Mouse (Mus musculus): ENCODE measurements around the gene Agbl4. TPM values are rescaled to one million over a fixed set of nuclear protein-coding genes. Genes with fewer than 3 reads are reported as not detected.

Gene Agbl4
- total and polyA plus RNA-seq, 3 experiments = not detected

GRCm38 (mm10) chr4:111669369-111669768 is 1271.9 kb downstream of the Agbl4 start (continued):
- TF ChIP-seq CTCF (IDR thresholded peaks at IDR 0.05 in 2 of 3, conservative IDR thresholded peaks at IDR 0.05 in 1 of 3; ENCODE audit: control insufficient read depth in 1 of 3, insufficient read depth in 1 of 3, low read depth in 2 of 3, low read length in 3 of 3, poor library complexity in 1 of 3, severe bottlenecking in 1 of 3) = no peak

GRCm38 (mm10) chr4:111670566-111671421 is 1273.3 kb downstream of the Agbl4 start:
- no peak for TF ChIP-seq USF2 (IDR thresholded peaks at IDR 0.05; ENCODE audit: borderline replicate concordance in 1 of 2, insufficient read depth in 1 of 2, low read depth in 1 of 2, low read length in 2 of 2)
- no peak for TF ChIP-seq RCOR1 (IDR thresholded peaks at IDR 0.05; ENCODE audit: low read depth, low read length)
- TF ChIP-seq MAFK (IDR thresholded peaks at IDR 0.05; ENCODE audit: borderline replicate concordance, low read depth, low read length) = no peak
- no peak for TF ChIP-seq EP300 (IDR thresholded peaks at IDR 0.05; ENCODE audit: low read depth in 1 of 2, low read length in 2 of 2)
- TF ChIP-seq POLR2A (IDR thresholded peaks at IDR 0.05; ENCODE audit: control insufficient read depth in 1 of 2, insufficient read depth in 1 of 2, low read depth in 1 of 2, low read length in 2 of 2, poor library complexity in 1 of 2) = no peak
- no peak for TF ChIP-seq E2F4 (IDR thresholded peaks at IDR 0.05; ENCODE audit: borderline replicate concordance, low read depth, low read length)
- no peak for TF ChIP-seq GATA1 (IDR thresholded peaks at IDR 0.05; ENCODE audit: low read depth, low read length)
- TF ChIP-seq MXI1 (IDR thresholded peaks at IDR 0.05; ENCODE audit: low read depth, low read length) = no peak
- no peak for TF ChIP-seq USF1 (IDR thresholded peaks at IDR 0.05; ENCODE audit: low read depth, low read length)
- TF ChIP-seq UBTF (IDR thresholded peaks at IDR 0.05; ENCODE audit: borderline replicate concordance, insufficient read depth, low read depth, low read length) = no peak
- TF ChIP-seq MEF2A (IDR thresholded peaks at IDR 0.05; ENCODE audit: extremely low read depth, insufficient replicate concordance, low read depth, low read length, poor library complexity, severe bottlenecking) = no peak
- no peak for TF ChIP-seq POLR2AphosphoS5 (IDR thresholded peaks at IDR 0.05; ENCODE audit: borderline replicate concordance, low read depth, low read length)
- TF ChIP-seq TBP (IDR thresholded peaks at IDR 0.05; ENCODE audit: low read depth, low read length) = no peak
- no peak overlapping the region for H3K27ac ChIP-seq (ENCODE audit: control insufficient read depth, low read depth, low read length)
- no peaks in the 10 kb centered on the region for H3K79me2 ChIP-seq (ENCODE audit: control insufficient read depth, insufficient read depth, low read length, poor library complexity)
- H3K9ac ChIP-seq (ENCODE audit: control insufficient read depth, low read depth, low read length, poor library complexity, severe bottlenecking) = no peak overlapping the region
- no peaks in the 10 kb centered on the region for H3K27me3 ChIP-seq (ENCODE audit: control insufficient read depth in 1 of 2, insufficient read depth in 2 of 2, low read length in 2 of 2)
- H3K4me1 ChIP-seq (ENCODE audit: control insufficient read depth in 1 of 2, insufficient read depth in 2 of 2, low read length in 2 of 2) = no peaks in the 10 kb centered on the region
- H3K4me3 ChIP-seq (ENCODE audit: control insufficient read depth in 1 of 2, insufficient read depth in 1 of 2, low read depth in 2 of 2, low read length in 2 of 2) = no peak overlapping the region
- H3K36me3 ChIP-seq (ENCODE audit: control insufficient read depth in 1 of 2, insufficient read depth in 2 of 2, low read length in 2 of 2) = no peaks in the 10 kb centered on the region
- H3K9me3 ChIP-seq (replicated peaks; ENCODE audit: insufficient read depth, low read length) = no peaks in the 10 kb centered on the region
- no peak for DNase-seq (ENCODE audit: low read depth, low spot score)

GRCm38 (mm10) chr4:111671440-111671839 is 1274.0 kb downstream of the Agbl4 start:
- H3K27ac ChIP-seq (ENCODE audit: control insufficient read depth, low read depth, low read length) = no peak overlapping the region
- H3K4me1 ChIP-seq (ENCODE audit: control insufficient read depth in 1 of 2, insufficient read depth in 2 of 2, low read length in 2 of 2) = no peaks in the 10 kb centered on the region
- TF ChIP-seq CHD1 (IDR thresholded peaks at IDR 0.05; ENCODE audit: low read depth, low read length) (no peak), TCF12 (IDR thresholded peaks at IDR 0.05; ENCODE audit: low read depth, low read length) (no peak), KAT2A (conservative IDR thresholded peaks at IDR 0.05; ENCODE audit: low read depth, low read length) (no peak), ZNF384 (IDR thresholded peaks at IDR 0.05; ENCODE audit: low read depth, low read length) (no peak), ZKSCAN1 (IDR thresholded peaks at IDR 0.05; ENCODE audit: low read depth, low read length) (no peak), POLR2AphosphoS2 (IDR thresholded peaks at IDR 0.05; ENCODE audit: low read length) (no peak), TBP (IDR thresholded peaks at IDR 0.05; ENCODE audit: low read depth, low read length) (no peak), CHD2 (IDR thresholded peaks at IDR 0.05; ENCODE audit: low read length) (no peak), SMC3 (IDR thresholded peaks at IDR 0.05; ENCODE audit: low read depth, low read length) (no peak), POLR2A (IDR thresholded peaks at IDR 0.05; ENCODE audit: control insufficient read depth in 1 of 2, insufficient read depth in 1 of 2, low read depth in 1 of 2, low read length in 2 of 2, poor library complexity in 1 of 2) (no peak), ZC3H11A (IDR thresholded peaks at IDR 0.05; ENCODE audit: low read depth, low read length) (no peak), MXI1 (IDR thresholded peaks at IDR 0.05; ENCODE audit: low read depth, low read length) (no peak), POLR2AphosphoS5 (IDR thresholded peaks at IDR 0.05; ENCODE audit: borderline replicate concordance, low read depth, low read length) (no peak), MEF2A (IDR thresholded peaks at IDR 0.05; ENCODE audit: extremely low read depth, insufficient replicate concordance, low read depth, low read length, poor library complexity, severe bottlenecking) (no peak), UBTF (IDR thresholded peaks at IDR 0.05; ENCODE audit: borderline replicate concordance, insufficient read depth, low read depth, low read length) (no peak), RCOR1 (IDR thresholded peaks at IDR 0.05; ENCODE audit: low read depth, low read length) (no peak), ETS1 (IDR thresholded peaks at IDR 0.05; ENCODE audit: low read depth, low read length) (no peak), CTCF (IDR thresholded peaks at IDR 0.05 in 2 of 3, conservative IDR thresholded peaks at IDR 0.05 in 1 of 3; ENCODE audit: control insufficient read depth in 1 of 3, insufficient read depth in 1 of 3, low read depth in 2 of 3, low read length in 3 of 3, poor library complexity in 1 of 3, severe bottlenecking in 1 of 3) (no peak), JUND (IDR thresholded peaks at IDR 0.05; ENCODE audit: low read depth, low read length) (no peak)
- H3K79me2 ChIP-seq (ENCODE audit: control insufficient read depth, insufficient read depth, low read length, poor library complexity) = no peaks in the 10 kb centered on the region
- DNase-seq (ENCODE audit: low read depth, low spot score) = no peak
- no peak overlapping the region for H3K4me3 ChIP-seq (ENCODE audit: control insufficient read depth in 1 of 2, insufficient read depth in 1 of 2, low read depth in 2 of 2, low read length in 2 of 2)
- no peaks in the 10 kb centered on the region for H3K36me3 ChIP-seq (ENCODE audit: control insufficient read depth in 1 of 2, insufficient read depth in 2 of 2, low read length in 2 of 2)
- H3K27me3 ChIP-seq (ENCODE audit: control insufficient read depth in 1 of 2, insufficient read depth in 2 of 2, low read length in 2 of 2) = no peaks in the 10 kb centered on the region
- H3K9me3 ChIP-seq (replicated peaks; ENCODE audit: insufficient read depth, low read length) = no peaks in the 10 kb centered on the region
- no peak overlapping the region for H3K9ac ChIP-seq (ENCODE audit: control insufficient read depth, low read depth, low read length, poor library complexity, severe bottlenecking)
